Mouse (Mus musculus) cerebellum, adult 11 months (tissue): ENCODE data around the gene Npy4r.

Experiments used
- DNase-seq: peaks from one replicate; pipeline ENCODE4 v3.0.0; 2022

The Npy4r gene

DNA sequence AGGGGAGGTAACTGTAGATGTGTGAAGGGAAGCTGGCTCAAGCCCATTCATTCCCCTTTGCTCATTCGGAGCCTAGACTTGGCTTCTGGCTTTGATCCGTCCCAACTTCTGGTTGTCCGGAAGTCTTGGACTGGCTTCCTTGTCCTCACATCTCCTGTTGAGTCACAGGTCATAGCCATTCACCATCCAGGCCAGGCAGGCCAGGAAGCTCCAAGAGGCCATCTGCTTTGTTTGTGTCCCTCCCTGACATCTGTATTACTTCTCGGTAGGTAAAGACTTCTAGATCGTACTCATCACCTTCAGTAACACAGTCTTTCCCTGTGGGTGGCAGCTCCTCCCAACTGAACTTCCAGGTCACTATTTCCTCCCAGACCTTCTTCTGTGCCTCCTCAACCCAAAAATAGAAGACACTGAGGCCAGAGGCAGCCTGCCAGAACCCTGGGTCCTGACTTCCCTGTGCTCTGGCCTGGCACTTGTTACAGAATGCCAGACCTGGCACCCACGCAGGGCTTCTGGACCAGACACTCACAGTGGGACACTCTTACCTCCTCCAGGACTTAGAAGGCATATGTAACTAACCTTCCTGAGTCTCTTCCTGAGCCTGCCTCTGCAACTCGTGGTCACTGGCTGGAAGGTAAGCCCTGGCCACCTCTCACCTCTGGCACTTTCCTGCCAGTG is 33.1 kb downstream of the Npy4r start:
- DNase-seq: peak; percentile 66

DNA sequence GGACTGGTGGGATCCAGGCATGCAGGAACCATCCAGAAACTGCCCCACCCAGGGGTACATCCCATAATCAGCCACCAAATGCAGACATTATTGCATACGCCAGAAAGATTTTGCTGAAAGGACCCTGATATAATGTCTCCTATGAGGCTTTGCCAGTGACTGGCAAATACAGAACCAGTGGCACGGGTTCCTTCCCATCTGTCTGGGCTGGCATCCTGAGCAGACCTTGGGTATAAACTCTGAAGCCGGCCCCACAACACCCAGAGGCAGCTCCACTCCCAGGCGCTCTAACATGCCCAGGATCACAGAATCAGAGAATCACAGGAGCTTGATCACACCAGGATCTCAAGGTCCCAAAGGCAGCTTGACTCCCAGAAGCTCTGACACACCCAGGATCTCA is 38.0 kb downstream of the Npy4r start:
- no peak for DNase-seq

DNA sequence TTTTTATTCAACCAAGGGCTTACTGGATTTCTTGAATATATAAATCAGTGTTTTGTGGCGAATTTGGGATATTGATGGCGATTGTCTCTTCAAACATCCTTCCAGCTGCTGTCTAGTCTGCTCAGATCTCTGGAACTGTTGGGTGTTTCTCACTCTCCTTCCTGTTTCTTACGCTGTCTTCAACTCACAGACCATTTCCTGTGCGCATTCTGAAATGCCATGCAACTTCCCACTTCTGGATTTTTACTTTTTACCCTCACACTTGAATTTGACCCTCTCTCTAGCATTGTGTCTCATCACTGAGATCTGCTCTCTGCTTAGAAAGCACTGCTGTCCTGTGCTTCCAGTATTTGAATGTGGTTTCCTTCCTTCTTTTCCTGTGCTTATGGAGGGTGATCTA is 44.7 kb downstream of the Npy4r start:
- no peak for DNase-seq

DNA sequence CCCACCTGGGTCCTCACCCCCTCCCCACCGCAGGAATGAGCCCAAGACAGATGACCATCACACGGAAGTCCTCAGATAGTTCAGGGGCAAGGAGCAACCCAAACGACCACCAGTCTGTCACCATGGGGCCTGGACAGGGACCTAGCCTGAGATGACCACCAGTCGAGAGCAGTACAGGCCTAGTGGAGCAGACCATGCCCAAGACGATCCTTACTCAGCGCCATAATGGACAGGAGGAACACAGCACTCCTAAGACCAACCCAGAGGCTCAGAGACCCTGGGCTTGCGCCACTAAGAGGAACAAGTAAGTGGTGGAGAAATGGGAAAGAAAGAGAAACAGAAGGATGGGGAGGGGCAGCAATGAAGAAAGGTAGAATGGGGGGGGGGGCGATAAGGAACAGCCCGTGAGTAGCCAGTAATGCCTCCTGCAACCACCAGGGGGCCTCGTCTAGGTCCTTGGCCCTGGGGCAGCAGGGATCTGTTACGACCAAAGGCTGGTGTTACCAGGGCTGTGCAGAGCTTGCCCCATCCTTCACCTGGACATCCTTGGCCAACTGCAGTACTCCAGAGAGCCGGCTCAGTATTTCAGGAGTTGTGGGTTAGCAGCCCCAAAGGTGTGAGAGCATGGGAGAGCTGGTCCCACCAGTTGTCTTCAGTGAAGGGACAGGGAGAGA is 45.8 kb downstream of the Npy4r start:
- DNase-seq: no peak

DNA sequence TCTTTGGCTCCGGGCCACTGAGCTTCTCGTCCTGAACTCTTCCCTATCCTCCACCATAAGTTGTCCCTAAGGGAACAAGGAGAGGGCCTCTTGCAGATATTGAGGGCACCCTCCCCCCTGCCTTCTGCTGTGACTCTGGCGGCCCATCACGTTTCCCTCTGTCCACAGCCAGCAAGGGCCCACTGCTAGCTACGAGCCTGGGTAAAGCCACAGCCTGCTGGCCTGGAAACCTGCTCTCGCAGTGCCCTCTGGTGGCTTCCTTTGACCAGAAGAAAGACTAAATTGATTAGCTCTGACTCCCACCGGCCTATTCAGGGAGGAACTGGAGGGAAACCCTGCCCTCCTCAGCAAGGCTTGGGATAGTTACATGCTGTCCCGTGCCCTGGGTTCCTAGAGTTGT is 47.4 kb downstream of the Npy4r start:
- peak; percentile 59 for DNase-seq

DNA sequence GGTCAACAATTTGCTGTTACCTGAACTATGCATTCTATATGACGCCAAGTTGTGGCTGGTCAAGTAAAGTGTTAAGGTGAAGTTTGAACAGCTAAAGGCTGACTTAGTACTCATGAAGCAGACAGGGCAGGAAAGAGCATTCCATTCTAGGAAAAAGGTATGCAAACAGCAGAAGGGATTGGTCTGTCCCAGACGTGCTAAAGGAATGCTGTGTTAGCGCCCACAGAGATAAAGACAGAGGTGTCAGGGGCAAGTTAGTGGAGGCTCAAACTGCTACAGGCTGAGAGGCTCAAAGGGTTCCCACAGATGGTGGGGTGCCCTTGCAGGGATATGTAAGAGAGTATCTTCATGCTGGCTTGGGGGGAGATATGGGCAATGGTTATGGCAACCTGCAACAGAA is 48.4 kb downstream of the Npy4r start:
- no peak for DNase-seq

DNA sequence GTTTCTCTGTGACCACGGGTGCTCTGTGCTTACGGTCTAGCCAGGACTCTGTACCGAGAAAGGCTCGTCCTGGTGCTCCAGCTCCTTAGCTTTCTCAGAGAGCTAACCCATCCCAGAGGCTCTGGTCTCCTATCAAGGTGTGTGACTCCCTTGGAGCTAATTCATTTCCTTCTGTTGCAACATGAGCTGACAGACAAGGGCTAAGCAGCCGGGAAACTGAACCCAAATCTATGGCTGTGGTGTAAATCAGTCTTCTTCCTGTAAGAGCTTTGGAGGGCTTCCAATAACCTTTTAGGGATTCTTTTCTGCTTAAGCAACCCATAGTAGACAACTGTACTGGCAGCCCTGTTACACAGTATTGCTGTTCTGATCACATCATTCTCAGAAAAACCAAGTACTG is 49.7 kb downstream of the Npy4r start, which contains the start of gene A630023A22Rik:
TSS of gene A630023A22Rik (minus strand) at position 154 of the 400 bp plus-strand sequence.
- DNase-seq: no peak

DNA sequence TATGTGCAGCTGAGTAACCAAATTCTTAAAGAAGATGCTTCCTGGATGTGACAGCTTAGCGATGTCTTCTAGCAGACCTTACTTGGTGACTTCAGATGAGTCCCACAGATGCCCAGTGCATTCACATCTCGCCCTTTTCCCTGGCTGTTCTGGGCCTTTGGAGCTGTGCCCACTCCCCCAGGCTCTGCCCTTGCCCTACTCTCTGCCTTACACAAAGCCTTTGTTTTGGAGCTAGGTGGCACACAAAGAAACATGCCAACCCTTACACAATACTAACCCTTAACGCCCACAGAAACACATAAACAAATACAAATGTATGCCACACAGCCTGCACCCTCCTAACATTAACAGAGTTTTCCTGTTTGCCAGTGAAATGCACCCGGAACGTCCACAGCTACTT is 56.1 kb downstream of the Npy4r start:
- no peak for DNase-seq
